Mouse (Mus musculus): ENCODE measurements around the gene Ip6k3. TPM values are rescaled to one million over a fixed set of nuclear protein-coding genes. Genes with fewer than 3 reads are reported as not detected.

Ip6k3 gene
- total RNA-seq (2017), result not detected in 2 replicates

DNA sequence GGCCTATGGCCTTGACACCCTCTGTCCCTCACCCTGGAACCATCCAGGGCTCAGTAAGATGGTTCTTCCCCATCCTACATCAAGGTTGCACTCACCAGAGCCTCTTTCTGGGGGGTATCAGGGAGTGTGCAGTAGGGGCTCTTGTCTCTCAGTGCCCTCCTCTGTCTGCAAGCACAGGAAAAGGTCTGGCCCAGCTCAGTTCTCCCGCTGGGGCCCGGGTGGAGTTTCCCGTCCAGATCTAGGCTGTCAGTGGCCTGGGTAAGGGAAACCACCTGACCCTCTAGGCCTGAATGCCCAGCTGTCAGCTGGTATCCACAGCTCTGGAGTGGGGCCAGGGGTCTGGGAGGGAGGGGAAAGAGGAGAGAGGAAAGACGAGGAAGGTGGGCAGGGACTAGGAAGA lies at the start of gene Ip6k3:
TSS of gene Ip6k3 (minus strand) at position 251 of the 400 bp plus-strand sequence.
- no peak for ATAC-seq (replicated peaks in 1 of 2; ENCODE audit: insufficient read depth in 1 of 2, low FRiP score in 2 of 2, low TSS enrichment in 1 of 2, low read depth in 1 of 2, poor library complexity in 2 of 2, severe bottlenecking in 2 of 2)

- 0 out of 4 replicates have a peak, but pooled peaks of 1 of the 2 experiments have one; percentile 37 for ATAC-seq (replicated peaks in 1 of 2; ENCODE audit: insufficient read depth in 1 of 2, low FRiP score in 2 of 2, low TSS enrichment in 1 of 2, low read depth in 1 of 2, poor library complexity in 2 of 2, severe bottlenecking in 2 of 2)
Observed at GRCm38 (mm10) chr17:27212768-27213525, 45.4 kb upstream of the Ip6k3 start.

DNA sequence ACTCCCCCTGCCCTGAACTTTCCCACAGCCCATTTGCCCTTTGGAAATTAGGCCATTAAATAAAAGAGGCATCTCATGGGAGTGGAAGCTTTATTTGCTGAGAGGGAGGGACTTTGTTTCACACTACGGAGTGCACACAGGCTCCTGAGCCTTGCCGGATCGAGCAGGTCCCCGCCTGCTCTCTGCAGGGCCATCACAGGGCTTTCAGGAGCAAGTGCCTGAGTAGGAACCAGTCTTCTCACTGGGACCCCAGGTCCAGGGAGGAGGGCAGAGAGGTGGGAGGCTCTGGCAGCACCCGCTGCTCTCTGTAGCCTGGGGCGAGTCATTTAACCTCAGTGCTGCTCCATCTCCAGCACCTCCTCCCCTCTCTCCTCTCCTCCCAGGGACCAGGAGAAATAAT lies 44.4 kb upstream of the Ip6k3 start:
- ATAC-seq (replicated peaks in 1 of 2; ENCODE audit: insufficient read depth in 1 of 2, low FRiP score in 2 of 2, low TSS enrichment in 1 of 2, low read depth in 1 of 2, poor library complexity in 2 of 2, severe bottlenecking in 2 of 2), result no peak

DNA sequence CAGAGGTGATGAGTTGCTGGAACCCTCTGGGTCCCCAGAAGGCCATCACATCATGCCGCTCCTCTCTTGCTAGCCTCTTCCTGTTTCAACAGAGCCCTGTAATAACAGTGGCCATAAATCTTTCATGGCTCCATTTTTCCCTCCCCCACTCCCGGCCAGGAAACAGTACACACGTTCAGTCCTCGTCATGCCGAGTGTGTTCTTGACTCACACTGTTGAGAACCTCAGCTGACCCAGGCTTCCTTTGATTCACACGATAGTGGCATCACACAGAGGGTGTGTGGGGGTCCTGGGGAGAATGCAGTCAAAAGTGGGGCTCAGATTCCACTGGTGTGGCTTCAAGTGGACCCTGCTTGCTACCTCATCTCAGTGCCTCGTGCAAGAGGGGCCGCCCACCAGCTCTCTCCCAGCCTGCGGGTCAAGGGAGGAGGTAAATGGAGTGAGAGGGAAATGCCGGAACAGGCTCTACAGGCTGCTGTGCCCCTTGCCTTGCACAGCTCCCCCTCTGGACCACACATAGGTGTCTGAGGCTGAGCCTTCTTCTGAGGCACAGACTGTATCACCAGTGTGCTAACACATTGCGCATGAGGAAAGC lies 39.6 kb upstream of the Ip6k3 start:
- peak; percentile 64 to 80 for ATAC-seq (replicated peaks in 1 of 2; ENCODE audit: insufficient read depth in 1 of 2, low FRiP score in 2 of 2, low TSS enrichment in 1 of 2, low read depth in 1 of 2, poor library complexity in 2 of 2, severe bottlenecking in 2 of 2)

- peak; percentile 50 to 57 for ATAC-seq (replicated peaks in 1 of 2; ENCODE audit: insufficient read depth in 1 of 2, low FRiP score in 2 of 2, low TSS enrichment in 1 of 2, low read depth in 1 of 2, poor library complexity in 2 of 2, severe bottlenecking in 2 of 2)
Observed at GRCm38 (mm10) chr17:27204075-27204909, 36.7 kb upstream of the Ip6k3 start, which contains the start of gene Lemd2. Gene Lemd2, minus strand, starts transcription at chr17:27204469.

DNA sequence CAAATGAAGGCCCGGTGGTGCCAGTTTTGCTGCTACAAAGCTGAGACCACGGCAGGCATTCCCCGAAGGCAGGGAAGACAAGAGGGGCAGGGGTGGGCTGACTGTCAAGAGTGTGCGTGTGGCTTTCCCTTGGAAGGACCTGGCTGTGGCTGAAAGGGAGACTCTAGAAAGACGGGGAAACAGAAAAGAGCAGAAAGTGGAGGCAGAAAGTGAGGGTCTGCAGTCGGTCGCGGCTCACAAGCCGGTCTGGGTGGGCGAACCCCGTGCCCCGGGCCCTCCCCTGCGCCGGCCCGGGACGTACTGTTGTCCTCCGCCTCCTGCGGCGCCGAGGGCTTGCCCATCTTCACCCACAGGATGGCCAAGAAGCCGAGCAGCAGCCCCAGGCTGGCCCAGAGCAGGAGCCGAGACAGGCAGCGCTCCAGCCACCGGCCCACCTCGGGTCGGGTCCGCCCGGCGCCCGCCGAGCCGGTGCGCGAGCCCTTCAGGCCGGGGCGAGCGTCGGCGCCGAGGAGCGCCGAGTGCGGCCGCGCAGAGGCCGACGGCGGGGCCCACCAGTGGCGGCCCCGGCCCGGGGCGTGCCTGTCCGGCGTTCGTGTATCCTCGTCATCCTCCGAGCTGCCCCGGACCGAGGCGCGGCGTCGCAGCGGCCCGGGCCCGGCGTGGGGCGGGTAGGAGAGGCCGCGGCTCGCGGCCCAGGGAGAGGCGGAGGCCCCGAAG lies 35.9 kb upstream of the Ip6k3 start:
- ATAC-seq (replicated peaks in 1 of 2; ENCODE audit: insufficient read depth in 1 of 2, low FRiP score in 2 of 2, low TSS enrichment in 1 of 2, low read depth in 1 of 2, poor library complexity in 2 of 2, severe bottlenecking in 2 of 2), result no peak

DNA sequence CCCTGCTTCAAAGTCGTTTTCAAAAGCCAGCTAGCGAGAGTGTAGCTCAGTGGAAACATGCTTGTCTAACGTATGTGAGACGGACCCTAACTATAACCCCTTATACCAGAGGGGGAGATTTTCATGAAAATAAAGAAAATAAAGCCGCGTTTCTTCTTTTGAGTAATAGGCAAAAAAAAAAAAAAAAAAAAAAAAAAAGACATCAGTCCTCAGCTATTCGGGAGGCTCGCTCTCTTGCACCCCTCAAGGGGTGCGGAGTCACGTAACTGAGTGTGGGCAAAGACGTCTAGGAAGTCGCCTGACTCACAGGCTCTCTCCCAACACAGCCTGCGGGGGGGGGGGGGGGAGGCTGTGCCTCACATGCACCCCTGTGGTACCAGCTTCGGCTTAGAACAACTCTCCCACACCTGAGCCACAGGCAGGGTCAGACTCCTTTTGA lies 35.3 kb upstream of the Ip6k3 start:
- no peak for ATAC-seq (replicated peaks in 1 of 2; ENCODE audit: insufficient read depth in 1 of 2, low FRiP score in 2 of 2, low TSS enrichment in 1 of 2, low read depth in 1 of 2, poor library complexity in 2 of 2, severe bottlenecking in 2 of 2)

DNA sequence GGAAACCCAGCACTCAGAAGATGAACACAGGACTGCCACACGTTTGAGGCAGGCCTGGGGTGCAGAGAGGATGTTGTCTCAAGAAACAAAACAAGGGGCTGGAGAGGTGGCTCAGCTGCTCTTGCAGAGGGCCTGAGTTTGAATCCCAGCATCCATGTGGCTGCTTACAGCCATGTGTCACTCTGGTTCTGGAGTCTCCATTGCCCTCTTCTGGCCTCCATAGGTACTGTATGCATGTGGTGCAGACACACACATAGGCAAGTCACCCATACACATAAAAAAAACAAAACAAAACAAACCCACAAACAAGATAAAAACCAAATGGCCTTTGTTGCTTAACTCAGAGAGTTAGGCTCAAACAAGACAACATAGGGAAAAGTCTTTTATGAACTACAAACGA lies 34.4 kb upstream of the Ip6k3 start:
- no peak for ATAC-seq (replicated peaks in 1 of 2; ENCODE audit: insufficient read depth in 1 of 2, low FRiP score in 2 of 2, low TSS enrichment in 1 of 2, low read depth in 1 of 2, poor library complexity in 2 of 2, severe bottlenecking in 2 of 2)

DNA sequence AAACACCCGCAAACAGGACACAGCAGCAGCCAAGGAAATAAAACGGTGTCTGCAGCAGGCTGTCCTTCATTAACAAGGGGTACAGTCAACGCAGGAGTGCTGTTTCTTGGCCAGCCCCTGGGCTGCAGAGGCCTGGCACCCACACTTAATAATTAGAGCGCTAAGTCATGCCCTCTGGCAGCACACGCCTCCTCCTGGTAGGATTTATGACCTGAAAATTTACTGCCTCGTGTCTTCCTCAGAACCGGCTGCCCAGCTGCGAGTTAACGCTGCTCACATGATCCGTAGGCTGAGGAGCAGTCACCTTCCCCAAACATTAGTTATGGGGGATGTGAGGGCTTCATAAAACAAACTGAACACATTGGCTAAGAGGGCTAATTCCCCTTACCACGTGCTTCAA lies 33.2 kb upstream of the Ip6k3 start:
- ATAC-seq (replicated peaks in 1 of 2; ENCODE audit: insufficient read depth in 1 of 2, low FRiP score in 2 of 2, low TSS enrichment in 1 of 2, low read depth in 1 of 2, poor library complexity in 2 of 2, severe bottlenecking in 2 of 2), result peak; percentile 57 to 67

DNA sequence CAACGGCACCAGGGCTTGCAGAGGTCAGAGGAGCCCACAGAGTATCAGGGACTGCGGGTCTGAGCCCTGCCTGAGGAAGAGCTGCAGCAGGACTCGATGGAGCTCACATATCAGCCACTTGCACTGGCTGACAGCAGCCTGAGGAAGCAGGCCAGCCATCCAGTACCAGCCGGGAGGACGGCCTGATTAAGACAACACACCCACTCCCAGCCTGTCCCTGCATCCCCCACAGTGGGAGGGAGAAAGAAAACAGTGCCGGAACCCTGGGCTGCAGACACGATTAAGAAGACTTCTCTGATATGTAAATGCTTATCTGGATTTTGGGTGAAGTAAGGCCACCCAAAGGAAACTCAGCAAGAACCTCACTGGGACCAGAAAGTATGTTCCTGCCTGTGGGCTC lies 32.3 kb upstream of the Ip6k3 start:
- no peak for ATAC-seq (replicated peaks in 1 of 2; ENCODE audit: insufficient read depth in 1 of 2, low FRiP score in 2 of 2, low TSS enrichment in 1 of 2, low read depth in 1 of 2, poor library complexity in 2 of 2, severe bottlenecking in 2 of 2)

DNA sequence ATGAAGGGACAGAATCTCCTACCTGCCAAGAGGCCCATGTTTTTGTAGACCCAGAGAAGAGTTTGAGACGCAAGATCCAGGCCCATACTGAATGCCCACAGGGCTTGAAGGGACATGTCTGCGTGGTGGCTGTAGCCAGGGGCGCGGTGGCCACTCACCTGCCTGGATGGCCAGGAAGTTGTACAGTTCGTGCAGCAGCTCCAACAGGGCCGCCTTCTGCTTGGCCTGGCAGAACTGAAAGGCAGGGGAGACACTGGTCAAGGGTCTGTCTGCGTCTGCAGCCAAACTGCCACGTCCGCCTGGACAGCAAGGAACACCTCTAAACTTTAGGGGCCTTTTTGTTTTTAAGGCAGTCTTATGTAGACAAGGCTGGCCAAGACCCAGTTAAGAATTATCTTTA lies 31.6 kb upstream of the Ip6k3 start:
- no peak for ATAC-seq (replicated peaks in 1 of 2; ENCODE audit: insufficient read depth in 1 of 2, low FRiP score in 2 of 2, low TSS enrichment in 1 of 2, low read depth in 1 of 2, poor library complexity in 2 of 2, severe bottlenecking in 2 of 2)

DNA sequence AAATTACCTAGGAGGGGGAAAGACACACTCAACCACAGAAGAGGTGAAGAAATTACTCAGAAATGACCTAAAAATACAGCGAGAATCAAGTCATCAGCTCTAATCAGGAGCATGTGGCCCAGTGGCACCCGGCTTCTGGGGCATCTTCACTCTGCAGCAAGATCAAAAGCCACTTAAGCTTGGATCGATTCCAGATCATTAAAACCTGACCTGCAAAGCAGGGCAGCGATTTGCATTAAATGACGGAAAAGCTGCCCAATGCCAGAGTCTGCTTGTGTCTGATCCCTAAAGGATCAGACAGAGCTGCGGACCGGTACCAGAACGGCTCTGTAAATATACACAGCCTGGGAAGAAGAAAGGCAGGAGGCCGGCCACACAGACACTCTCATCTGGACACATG lies 28.6 kb upstream of the Ip6k3 start:
- ATAC-seq (replicated peaks in 1 of 2; ENCODE audit: insufficient read depth in 1 of 2, low FRiP score in 2 of 2, low TSS enrichment in 1 of 2, low read depth in 1 of 2, poor library complexity in 2 of 2, severe bottlenecking in 2 of 2), result no peak

- no peak for ATAC-seq (replicated peaks in 1 of 2; ENCODE audit: insufficient read depth in 1 of 2, low FRiP score in 2 of 2, low TSS enrichment in 1 of 2, low read depth in 1 of 2, poor library complexity in 2 of 2, severe bottlenecking in 2 of 2)
Observed at GRCm38 (mm10) chr17:27194258-27195185, 26.9 kb upstream of the Ip6k3 start.

DNA sequence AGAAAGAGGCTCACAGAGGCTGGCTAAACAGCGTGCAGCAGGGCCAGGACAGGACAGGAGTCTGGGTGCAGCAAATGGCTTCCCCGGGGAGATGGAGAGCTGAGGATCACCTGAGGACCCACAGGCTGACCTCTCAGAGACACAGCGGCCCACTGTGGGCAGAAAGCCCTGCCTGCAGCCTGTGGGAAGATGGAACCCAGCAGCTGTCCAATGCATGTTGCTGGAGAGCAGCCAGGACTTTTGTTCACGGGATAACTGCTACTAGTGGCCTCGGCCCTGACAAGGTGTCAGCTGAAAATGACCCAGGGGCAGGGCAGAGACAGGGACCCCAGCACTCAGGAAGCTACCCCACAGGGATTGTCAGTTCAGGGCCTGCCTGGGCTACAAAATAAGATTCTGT lies 24.2 kb upstream of the Ip6k3 start:
- no peak for ATAC-seq (replicated peaks in 1 of 2; ENCODE audit: insufficient read depth in 1 of 2, low FRiP score in 2 of 2, low TSS enrichment in 1 of 2, low read depth in 1 of 2, poor library complexity in 2 of 2, severe bottlenecking in 2 of 2)

DNA sequence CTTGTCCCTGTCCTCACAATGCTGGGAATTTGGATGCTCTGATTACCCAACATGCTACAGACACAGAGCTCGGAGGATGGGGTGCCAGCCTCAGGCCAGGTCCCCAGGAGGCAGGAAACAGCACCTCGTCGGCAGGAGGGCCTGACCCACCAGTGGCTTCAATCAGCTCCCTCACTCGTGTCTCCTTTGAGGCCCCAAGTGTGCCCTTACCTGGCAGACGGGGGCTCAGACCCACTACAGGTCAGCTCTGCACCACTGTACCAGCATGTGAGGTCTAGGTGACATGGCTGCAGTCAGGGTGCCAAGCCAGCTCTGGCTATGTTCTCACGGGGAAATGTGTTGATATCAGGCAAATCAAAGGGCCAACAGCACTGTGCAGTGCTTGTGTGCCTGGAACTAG lies 23.6 kb upstream of the Ip6k3 start:
- ATAC-seq (replicated peaks in 1 of 2; ENCODE audit: insufficient read depth in 1 of 2, low FRiP score in 2 of 2, low TSS enrichment in 1 of 2, low read depth in 1 of 2, poor library complexity in 2 of 2, severe bottlenecking in 2 of 2), result no peak

GRCm38 (mm10) chr17:27189640-27190216 lies 22.1 kb upstream of the Ip6k3 start:
- ATAC-seq (replicated peaks in 1 of 2; ENCODE audit: insufficient read depth in 1 of 2, low FRiP score in 2 of 2, low TSS enrichment in 1 of 2, low read depth in 1 of 2, poor library complexity in 2 of 2, severe bottlenecking in 2 of 2), result peak; percentile 66 to 70

All from hematopoietic stem cell, adult 5-6 weeks (primary cell).